Mouse (Mus musculus) cerebellum, adult 9-11 months (tissue): Measurements from ENCODE around the gene Uroc1.
A peak's percentile ranks its signal among the peaks of the same experiment; 100 is the strongest.

ENCODE experiments used
- DNase-seq: peaks from one replicate; pipeline ENCODE4 v3.0.0; 2022

Gene Uroc1

DNA sequence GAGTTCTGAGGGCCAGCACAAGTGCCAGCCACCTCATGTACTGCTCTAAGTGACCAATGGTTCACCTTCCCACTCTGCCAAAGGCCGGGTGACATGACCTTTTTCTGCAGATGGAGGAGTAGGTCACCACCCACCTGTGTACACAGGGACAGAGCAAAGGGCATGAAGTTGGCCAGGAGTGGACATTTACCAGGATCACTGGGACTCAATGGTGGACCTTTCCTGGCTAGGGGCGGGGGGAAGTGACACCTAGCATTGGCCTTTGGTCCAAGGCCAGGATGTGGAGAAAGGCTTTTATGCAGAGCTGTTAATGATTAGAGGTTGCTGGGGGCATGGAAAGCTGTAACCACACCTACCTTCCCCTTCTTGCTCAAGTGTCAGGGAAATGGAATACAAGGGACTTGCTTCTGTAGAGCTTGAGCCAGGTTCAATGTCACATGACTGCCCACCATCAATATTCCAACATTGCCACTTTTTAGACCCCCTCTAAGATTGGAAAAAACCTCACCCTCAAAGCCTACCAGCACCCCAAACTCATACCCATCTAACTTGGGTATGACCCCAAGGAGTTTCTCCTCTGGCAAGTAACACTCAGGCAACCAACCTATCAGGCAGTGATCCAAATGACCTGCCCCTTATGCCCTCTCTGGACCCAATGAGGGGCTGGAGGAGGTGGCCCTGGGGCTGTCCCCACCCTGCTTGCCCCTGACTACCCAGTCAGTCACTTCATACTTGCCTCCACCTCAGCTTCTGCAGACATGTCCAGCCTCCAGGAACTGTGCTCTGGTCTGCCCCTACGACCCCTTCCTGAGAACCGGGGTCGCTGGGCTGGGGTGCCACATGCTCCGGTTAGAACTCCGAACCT is at the start of gene Uroc1:
TSS of gene Uroc1 (plus strand) at position 724 of the 865 bp plus-strand sequence.
- no peak for DNase-seq

DNA sequence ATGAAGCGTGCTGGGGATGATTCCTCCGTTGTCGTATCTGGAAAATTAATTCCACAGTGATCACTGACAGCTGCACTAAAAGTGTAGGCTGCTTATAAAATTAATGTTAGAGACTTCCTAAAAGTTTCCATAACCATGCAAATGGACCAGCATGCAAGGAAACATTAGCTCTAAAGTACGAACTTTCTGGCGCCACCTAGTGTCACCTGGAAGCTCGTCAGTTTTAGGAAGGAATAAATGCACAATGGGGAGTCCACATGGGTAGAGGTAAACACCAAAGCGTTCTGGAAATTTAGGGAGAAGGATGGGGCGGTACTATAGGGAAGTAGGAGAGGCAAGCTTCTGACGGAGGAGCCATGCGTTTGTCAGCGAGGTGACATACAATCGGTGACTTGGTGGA is 44.8 kb upstream of the Uroc1 start:
- DNase-seq: no peak

- DNase-seq: no peak
Measured at GRCm38 (mm10) chr6:90300919-90301318, 32.2 kb upstream of the Uroc1 start, which contains the start of gene BC048671. Gene BC048671 (plus strand): TSS chr6:90301219.

GRCm38 (mm10) chr6:90306315-90306975 is 26.6 kb upstream of the Uroc1 start:
- DNase-seq: no peak

DNA sequence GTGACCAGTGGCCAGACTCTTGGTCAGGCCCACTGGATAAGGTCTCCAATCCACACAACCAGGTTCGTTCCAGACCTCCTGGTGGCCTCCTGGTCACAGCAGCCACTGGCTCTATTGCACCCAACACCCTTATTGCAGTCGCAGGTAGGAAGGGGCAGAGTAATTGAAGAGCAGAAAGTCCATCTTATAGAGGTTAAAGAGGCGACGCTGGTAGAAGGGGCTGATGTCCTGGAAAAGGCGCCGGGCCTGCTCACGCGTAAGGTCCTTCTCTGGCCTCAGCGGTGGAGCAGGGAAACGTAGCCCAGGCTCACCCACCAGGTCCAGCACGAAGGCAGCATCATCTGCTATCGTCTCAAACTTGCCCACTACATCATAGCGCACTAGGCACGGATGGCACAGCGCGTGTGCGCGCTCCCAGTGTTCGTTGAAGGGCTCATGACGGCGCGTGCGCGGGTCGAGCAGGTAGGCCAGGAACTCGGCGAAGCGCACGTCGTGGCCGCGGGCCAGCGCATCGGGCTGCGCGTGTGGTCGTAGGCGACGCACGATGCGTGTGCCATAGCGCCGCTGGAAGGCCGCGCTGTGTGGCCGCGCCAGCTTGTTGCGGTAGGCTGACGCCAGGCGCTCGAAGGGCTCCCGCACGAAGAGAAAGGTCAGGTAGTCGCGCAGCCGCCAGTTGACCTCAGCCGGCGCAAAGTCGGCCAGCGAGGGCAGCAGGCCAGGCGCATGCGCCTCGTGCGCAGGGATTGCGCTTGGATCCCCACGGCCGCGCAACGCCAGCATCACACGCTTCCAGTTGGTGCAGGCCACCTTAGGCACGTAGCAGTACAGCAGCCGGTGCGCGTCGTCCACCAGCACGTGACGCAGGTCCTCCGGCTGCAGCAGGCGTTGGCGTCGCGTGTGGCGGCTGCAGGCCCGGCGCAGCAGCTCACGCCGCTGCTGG is 24.0 kb upstream of the Uroc1 start:
- DNase-seq: no peak

GRCm38 (mm10) chr6:90315961-90316360 is 17.1 kb upstream of the Uroc1 start:
- no peak for DNase-seq

DNA sequence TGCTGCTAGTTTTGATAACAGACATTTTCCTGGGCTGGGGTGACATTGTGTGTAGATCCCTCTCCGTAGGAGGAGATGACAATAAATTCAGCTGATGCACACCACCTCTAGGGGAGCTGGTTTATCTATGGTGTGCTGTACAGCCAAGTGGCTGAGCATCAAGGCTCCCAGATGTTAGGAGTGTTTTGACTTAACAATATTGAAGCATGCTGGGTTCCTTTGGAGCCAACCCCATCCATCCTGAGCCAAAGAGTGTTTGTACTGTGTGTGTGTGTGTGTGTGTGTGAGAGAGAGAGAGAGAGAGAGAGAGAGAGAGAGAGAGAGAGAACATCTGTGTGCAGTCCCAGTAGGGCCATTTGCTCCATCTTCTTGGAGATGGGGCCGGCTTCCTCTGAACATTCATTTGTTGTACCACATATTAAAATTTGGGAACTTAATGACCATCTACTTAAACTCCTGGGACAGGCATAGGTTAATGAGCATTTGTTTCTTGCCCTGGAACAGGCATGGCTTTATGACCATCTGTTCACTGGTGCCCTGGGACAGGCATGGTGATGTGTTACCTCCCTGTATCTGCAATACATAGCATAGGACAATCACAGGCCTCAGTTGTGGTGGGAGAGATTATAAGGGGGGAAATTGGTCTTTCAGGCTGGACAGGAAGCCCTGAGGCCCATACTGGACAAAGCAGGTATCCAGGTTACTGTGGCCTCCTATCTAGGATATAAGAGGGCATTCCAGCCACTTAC is 15.4 kb upstream of the Uroc1 start:
- no peak for DNase-seq

GRCm38 (mm10) chr6:90319019-90319418 is 14.1 kb upstream of the Uroc1 start:
- no peak for DNase-seq

- no peak for DNase-seq
Measured at GRCm38 (mm10) chr6:90319475-90320191, 13.5 kb upstream of the Uroc1 start.

GRCm38 (mm10) chr6:90320429-90320828 is 12.7 kb upstream of the Uroc1 start:
- DNase-seq: no peak

DNA sequence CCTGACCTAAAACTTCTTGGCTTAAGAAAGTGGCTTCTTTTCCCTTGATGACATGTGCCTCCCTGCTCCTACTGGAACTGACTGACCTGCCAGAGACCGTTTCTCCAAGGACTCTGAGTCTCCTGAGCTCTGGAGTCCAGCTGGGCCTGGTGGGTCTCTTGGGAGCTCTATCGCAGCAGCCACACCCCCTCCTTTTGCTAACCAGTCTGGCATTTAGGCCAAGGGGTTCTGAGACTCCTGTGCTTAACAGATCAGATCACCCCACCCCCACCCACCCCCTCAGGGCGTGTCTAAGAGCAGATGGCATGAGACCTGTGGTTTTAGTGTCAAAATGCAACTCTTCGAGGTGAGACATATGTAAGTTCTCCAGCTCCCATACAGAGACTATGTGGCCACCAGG is 11.3 kb upstream of the Uroc1 start:
- DNase-seq: no peak

- DNase-seq: no peak
Measured at GRCm38 (mm10) chr6:90324026-90324425, 9.1 kb upstream of the Uroc1 start.

DNA sequence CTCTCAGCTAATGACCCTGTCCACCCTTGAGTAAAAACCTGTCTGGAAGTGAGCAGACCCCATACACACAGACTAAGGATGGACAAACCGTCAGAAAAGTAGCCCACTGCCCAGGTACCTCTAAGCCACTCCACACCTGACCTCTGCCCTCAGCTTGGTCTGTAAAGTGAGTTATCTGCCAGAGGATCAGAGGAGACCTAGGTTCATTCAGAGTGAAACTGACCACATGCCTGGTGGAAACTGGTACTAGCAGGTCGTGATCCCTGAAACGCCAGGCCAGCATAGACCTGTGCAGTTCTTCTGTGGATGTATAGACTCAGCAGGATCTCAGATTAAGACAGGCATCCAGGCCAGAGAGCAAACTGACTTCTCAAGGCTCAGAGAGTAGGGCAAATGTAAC is 8.6 kb upstream of the Uroc1 start:
- DNase-seq: no peak

GRCm38 (mm10) chr6:90324991-90325390 is 8.1 kb upstream of the Uroc1 start, which contains the start of gene Chst13:
Gene Chst13 (minus strand): TSS chr6:90325185.
- DNase-seq: no peak

DNA sequence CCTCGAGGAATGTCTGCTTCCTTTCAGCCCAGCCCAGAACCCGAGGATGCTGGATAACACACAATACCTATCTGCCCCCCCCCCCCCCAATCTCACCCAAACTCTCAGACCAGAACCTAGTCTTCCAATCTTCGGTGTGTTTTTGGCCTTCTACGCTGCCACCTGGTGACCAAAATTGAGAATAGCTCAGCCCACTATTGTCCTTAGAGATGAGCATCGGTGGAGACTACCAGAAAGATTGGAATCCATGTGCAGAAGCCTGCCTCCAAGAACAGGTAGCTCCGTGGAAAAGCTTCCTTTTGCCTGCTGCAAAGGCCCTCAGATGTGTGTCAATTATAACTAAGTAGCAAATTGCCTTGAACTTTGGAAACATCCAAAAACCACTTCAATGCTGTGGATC is 5.4 kb upstream of the Uroc1 start:
- DNase-seq: no peak

DNA sequence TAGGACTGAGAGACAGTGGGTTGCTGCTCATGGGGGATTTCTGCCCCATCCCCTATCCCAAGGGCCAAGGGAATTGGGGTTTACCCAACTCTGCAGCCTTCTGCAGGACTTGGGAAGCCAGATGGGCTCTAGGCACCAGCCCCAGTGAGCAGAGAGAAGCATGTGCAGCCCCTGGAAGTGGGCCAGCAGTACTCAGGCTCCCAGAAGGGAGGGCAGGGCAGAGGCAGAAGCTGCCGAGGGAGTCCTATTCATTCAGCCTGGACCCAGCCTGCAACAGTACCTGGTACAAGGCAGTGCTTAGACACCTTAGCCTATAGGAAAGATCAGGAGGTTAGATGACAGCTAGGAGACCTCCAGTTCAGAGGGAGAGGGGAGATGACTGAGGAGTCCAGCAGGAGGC is 3.1 kb upstream of the Uroc1 start:
- peak; percentile 82 for DNase-seq

DNA sequence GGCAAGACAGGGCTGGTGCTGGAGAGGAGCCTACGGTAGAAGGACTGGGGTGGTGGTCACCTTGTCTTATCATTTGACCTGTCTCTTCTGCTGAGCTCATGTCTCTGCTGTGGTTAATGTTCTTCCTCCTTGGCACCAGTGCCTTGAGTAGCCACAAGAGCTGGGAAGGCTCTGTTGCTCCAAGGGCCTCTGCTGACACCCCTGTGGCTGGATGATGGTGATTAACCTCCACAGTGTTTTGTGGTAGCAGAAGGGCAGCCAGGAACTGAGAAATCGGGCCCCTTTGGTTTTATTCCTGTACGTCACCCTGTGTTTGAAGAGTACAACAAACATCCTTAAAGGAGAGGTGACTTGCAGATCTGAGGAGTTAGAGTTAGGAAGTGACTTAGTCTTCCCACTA is 1.2 kb downstream of the Uroc1 start:
- no peak for DNase-seq

GRCm38 (mm10) chr6:90342343-90342742 is 9.3 kb downstream of the Uroc1 start:
- DNase-seq: peak; percentile 71

GRCm38 (mm10) chr6:90347183-90347582 is 14.1 kb downstream of the Uroc1 start:
- DNase-seq: no peak

- DNase-seq: no peak
Measured at GRCm38 (mm10) chr6:90348500-90348899, 15.4 kb downstream of the Uroc1 start.

GRCm38 (mm10) chr6:90350011-90350410 is 16.9 kb downstream of the Uroc1 start:
- DNase-seq: no peak

DNA sequence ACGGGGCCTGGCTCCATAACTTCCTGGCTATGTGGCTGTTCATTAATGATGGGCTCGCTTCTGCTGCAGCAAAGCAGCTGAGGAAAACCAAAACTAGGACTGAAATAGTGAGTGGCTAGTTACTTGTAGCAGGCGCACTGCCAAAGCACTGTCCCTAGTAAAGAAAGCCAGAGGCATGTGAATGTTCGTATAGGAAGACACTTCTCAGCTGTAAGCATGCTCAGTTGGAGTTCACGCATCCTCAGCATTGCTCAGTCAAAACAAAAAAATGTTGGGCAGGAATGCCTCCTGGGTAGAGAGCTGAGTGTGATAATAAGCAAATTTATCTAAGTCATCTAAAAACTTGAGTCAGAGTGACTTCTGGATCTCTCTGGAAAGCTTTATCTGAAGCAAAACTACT is 25.1 kb downstream of the Uroc1 start:
- no peak for DNase-seq
